Mouse (Mus musculus) spleen, adult 2 months (tissue): ENCODE results near the gene Npb.

ENCODE experiments used
- CTCF ChIP-seq: fragments of 200-500 bp; IDR thresholded peaks from 2 replicates; pipeline ENCODE4 v1.5.1; 2011; ENCODE audit warnings: mild to moderate bottlenecking, inconsistent platforms; ENCODE audit not compliant: insufficient read depth, insufficient read length, insufficient replicate concordance; ENCODE audit errors: extremely low read depth
- POLR2A ChIP-seq: fragments of 200-500 bp; IDR thresholded peaks from 2 replicates; pipeline ENCODE4 v1.6.1; 2011; ENCODE audit warnings: low read depth, low read length, inconsistent platforms

DNA sequence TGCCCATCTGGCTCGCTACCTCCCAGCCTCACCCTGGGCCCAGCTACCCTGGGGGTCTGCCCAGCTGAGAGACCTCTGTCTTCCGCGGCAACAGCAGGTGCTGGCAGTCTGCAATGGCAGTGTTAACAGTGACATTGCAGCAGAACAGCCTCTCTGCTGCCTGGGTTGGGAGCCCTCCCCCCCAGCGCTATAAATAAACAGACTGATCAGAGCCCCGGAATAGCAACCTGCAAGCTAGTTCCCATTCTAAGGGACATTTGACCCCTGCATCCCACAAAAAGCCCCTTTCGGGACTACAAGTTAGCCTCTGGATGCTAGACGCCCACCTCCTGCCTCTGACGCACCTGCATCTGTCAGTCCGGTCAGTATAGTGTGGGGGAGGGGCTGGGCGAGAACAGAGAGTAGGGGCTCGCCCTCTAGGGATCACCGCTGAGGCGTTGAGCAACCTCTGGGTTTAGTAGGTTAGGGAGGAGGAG, 39.8 kb downstream of the Npb start, which contains the start of gene Myadml2:
- TF ChIP-seq CTCF (no peak), POLR2A (no peak)
